Mouse (Mus musculus) heart, embryonic 11.5 days (tissue): ENCODE results near the gene Klhl29. TPM values are rescaled to one million over a fixed set of nuclear protein-coding genes. Genes with fewer than 3 reads are reported as not detected.

Experiments used
- ATAC-seq: fragments of 200-750 bp; cut with Nextera tagmentation; replicated peaks from 2 replicates; pipeline ENCODE4 v1.8.0; 2017; ENCODE audit warnings: moderate library complexity; ENCODE audit not compliant: insufficient number of reproducible peaks, low FRiP score, low TSS enrichment
- H3K27ac ChIP-seq: fragments of 300-500 bp; sonication (generic); 2 replicates; pipeline ENCODE4 v1.5.1; 2014; ENCODE audit warnings: mild to moderate bottlenecking, low read depth, low read length
- H3K27me3 ChIP-seq: fragments of 300-500 bp; sonication (generic); 2 replicates; pipeline ENCODE4 v1.6.1; 2014; ENCODE audit warnings: mild to moderate bottlenecking, low read length, mixed read lengths; ENCODE audit not compliant: control insufficient read depth, insufficient read depth
- H3K36me3 ChIP-seq: fragments of 300-500 bp; sonication (generic); 2 replicates; pipeline ENCODE4 v1.6.1; 2014; ENCODE audit warnings: mild to moderate bottlenecking, low read length, moderate library complexity, mixed read lengths; ENCODE audit not compliant: control insufficient read depth, insufficient read depth
- H3K4me1 ChIP-seq: fragments of 300-500 bp; sonication (generic); 2 replicates; pipeline ENCODE4 v1.6.1; 2014; ENCODE audit warnings: low read length; ENCODE audit not compliant: control insufficient read depth, insufficient read depth
- H3K4me2 ChIP-seq: fragments of 300-500 bp; sonication (generic); 2 replicates; pipeline ENCODE4 v1.6.1; 2014; ENCODE audit warnings: mild to moderate bottlenecking, moderate library complexity
- H3K4me3 ChIP-seq: fragments of 300-500 bp; sonication (generic); 2 replicates; pipeline ENCODE4 v1.5.1; 2014; ENCODE audit warnings: low read depth, low read length
- H3K9ac ChIP-seq: fragments of 300-500 bp; sonication (generic); 2 replicates; pipeline ENCODE4 v1.6.1; 2014; ENCODE audit warnings: mild to moderate bottlenecking, low read depth, low read length, moderate library complexity
- H3K9me3 ChIP-seq: fragments of 300-500 bp; sonication (generic); replicated peaks from 2 replicates; pipeline ENCODE4 v1.6.1; 2016; ENCODE audit warnings: low read length; ENCODE audit not compliant: control insufficient read depth
- WGBS: fragments of 180-500 bp; shearing (Covaris S2); extraction: QIAGEN DNeasy Blood & Tissue Kit; methylation state at CpG from one replicate; pipeline ENCODE4 v1.1.7; 2014; ENCODE audit not compliant: insufficient replicate concordance; 5-methylcytosine and 5-hydroxymethylcytosine counted together
- polyA plus RNA-seq: library from polyadenylated mRNA; unstranded; fragments of >200 nt; fragmentation: Nextera tagmentation; extraction: Ambion mirVana; gene quantifications from 2 replicates; pipeline ENCODE4 v1.2.1, GENCODE M21; 2014

Klhl29 gene
- polyA plus RNA-seq, 1 experiment from 2014 or later, result 0.67 TPM

DNA sequence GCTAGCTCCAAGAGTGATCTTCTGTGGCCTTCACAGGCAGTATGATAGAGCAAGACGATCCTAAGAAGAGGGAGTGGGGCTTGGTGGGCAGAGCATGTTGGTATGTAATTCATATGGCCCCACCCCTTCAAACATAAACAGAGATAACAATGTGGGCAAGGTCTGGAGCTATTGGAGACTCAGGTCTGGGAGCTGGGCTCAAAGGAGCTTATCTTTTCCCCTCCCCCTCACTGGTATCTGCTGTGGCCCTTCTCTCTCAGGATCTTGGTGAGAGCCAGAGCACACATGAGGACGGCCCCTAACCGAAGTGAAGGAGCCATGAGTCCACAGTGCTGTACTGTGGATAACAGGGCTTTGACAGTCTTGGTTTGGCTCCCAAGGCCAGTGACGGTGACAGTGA lies 108.7 kb downstream of the Klhl29 start:
- no peaks in the 10 kb centered on the region for H3K27me3 ChIP-seq
- no peaks in the 10 kb centered on the region for H3K9me3 ChIP-seq

DNA sequence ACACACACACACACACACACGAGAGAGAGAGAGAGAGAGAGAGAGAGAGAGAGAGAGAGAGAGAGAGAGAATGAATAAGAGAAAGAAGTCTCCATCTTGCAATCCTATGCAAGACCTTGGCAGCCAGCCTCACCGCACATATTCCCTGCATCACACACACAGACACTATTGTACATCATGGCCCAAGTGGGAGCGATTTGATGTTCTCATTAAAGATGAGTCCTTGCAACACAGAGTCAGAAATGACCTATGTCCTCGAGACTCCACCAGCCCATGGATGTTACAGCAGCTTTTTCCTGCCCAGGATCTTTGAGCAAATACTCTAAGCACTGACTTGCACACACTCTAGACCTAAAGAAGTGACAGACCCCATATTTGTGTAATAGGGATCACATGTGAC lies 114.0 kb downstream of the Klhl29 start:
- Histone ChIP-seq H3K9me3 (no peaks in the 10 kb centered on the region), H3K4me2 (no peak overlapping the region), H3K27ac (no peak overlapping the region), H3K27me3 (no peaks in the 10 kb centered on the region), H3K36me3 (no peaks in the 10 kb centered on the region), H3K9ac (no peak overlapping the region), H3K4me1 (peaks cover 8% of the 10 kb centered on the region), H3K4me3 (no peak overlapping the region)
- 69% methylated on average over 4 of the region's 4 CpGs for WGBS
- ATAC-seq, result no peak

More for the DNA sequence above, 108.7 kb downstream of the Klhl29 start:
- no peak overlapping the region; the same call in 1 of the 2 replicates for H3K27ac ChIP-seq
- no peak overlapping the region for H3K9ac ChIP-seq
- H3K4me1 ChIP-seq, result peaks cover 16% of the 10 kb centered on the region
- no peak overlapping the region for H3K4me2 ChIP-seq
- WGBS, result 27% methylated on average over 4 of the region's 4 CpGs
- no peaks in the 10 kb centered on the region for H3K36me3 ChIP-seq
- 0 out of 2 replicates have a peak, but pooled peaks have one; percentile 43 for ATAC-seq
- no peak overlapping the region for H3K4me3 ChIP-seq

DNA sequence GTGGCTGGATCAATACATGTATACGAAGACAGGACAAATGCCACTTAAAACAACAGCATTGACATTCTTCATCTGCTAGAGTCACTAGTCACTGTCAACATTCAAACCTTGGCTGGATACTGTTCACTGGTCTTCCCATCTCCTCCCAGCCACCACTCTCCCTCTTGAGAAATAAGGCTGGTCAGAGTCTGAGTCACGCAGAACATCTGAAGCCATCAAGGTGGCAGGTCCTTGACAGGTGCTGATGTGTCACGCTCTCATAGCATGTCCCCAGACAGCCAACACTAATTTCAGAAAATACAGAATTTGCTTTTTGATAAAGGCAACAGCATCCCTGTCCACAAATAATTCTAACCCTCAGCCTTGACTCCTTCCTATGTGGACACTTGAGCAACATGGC lies 116.7 kb downstream of the Klhl29 start:
- H3K4me1 ChIP-seq, result peaks cover 14% of the 10 kb centered on the region; the same call in 1 of the 2 replicates
- H3K4me3 ChIP-seq, result no peak overlapping the region
- ATAC-seq, result no peak
- H3K4me2 ChIP-seq, result no peak overlapping the region
- H3K27me3 ChIP-seq, result no peaks in the 10 kb centered on the region
- no peak overlapping the region for H3K9ac ChIP-seq
- WGBS, result 83% methylated on average over 3 of the region's 3 CpGs
- no peak overlapping the region for H3K27ac ChIP-seq
- no peaks in the 10 kb centered on the region for H3K36me3 ChIP-seq
- H3K9me3 ChIP-seq, result no peaks in the 10 kb centered on the region

DNA sequence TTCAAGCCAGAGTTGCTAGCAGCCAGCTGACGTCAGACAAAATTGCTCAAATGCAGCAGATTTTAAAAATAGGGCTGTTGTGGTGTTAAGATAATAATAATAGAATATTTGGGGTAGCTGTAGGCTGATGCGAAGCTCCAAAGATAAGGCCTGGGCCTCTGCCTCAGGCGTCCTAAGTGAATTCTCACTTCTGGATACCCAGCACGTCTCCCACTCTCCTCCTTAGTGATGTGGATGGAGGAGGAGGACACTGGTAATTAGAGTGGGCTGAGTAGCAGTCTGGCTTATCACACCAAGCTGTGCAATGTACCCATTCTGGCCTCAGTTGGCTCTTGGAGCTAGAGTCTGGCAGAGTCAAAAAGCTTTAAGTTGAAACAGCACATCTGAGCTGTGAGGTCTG lies 118.3 kb downstream of the Klhl29 start:
- peaks cover 14% of the 10 kb centered on the region; the same call in 1 of the 2 replicates for H3K4me1 ChIP-seq
- H3K4me2 ChIP-seq, result no peak overlapping the region
- H3K36me3 ChIP-seq, result no peaks in the 10 kb centered on the region
- 58% methylated on average over 4 of the region's 4 CpGs for WGBS
- ATAC-seq, result no peak
- no peaks in the 10 kb centered on the region for H3K9me3 ChIP-seq
- H3K27me3 ChIP-seq, result no peaks in the 10 kb centered on the region
- no peak overlapping the region for H3K4me3 ChIP-seq
- H3K27ac ChIP-seq, result no peak overlapping the region
- H3K9ac ChIP-seq, result no peak overlapping the region

DNA sequence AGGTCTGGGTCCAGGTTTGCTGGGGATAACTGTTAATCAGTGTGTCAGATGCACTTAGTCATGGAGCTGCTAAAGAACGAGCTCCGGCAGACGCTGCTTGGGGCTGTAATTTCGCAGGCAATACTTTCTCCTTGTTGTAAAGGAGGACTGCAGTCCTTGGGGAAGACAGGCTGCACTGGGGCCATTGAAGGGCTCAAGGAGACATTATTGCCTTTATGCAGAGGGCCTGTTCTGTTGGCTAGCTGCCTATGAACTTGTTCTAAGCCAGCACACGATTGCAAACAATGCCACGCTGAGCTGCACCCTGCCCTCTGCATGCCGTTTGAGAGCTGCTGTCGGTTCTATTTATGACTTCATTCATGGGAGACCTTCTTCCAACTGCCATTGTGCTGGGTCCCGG lies 120.4 kb downstream of the Klhl29 start:
- ATAC-seq, result no peak
- Histone ChIP-seq H3K4me2 (no peak overlapping the region), H3K27ac (no peak overlapping the region), H3K4me3 (no peak overlapping the region), H3K9me3 (no peaks in the 10 kb centered on the region), H3K27me3 (no peaks in the 10 kb centered on the region), H3K9ac (no peak overlapping the region), H3K36me3 (no peaks in the 10 kb centered on the region), H3K4me1 (peaks cover 12% of the 10 kb centered on the region)
- WGBS, result 58% methylated on average over 9 of the region's 9 CpGs

DNA sequence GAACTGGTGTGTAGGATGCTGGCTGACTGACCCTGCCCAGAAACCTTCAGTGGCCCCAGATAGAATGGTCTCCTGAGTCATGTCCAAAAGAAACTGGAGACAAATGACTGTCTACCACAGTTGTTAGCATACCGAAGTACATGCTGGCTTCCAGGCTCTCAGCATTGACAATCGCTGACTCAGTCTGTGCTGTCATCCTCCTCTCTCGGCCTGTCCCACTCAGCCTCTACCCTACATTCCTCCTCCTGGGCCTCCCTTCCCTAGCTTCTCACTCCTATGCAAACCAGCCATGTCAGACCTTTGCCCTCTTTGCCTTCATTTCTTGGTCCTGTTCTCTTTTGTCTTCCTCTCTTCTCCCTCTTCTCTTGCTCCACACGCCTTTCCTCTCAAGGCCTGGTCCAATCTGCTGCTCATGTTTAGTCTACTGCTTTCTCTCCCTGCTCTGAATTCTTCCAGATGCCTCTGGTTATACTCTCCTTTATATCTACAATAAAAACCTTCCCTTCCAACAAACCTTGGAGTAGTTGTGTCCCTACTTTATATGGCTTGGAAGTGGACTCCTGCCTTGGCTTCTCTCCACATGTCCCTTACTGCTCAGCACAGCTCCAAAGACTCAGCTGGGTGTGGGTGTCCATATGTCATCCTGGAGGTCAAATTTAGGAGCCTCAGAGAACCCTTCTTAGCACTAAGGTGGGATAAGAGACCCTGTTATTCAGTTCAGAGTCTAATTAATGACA lies 121.1 kb downstream of the Klhl29 start:
- peaks cover 10% of the 10 kb centered on the region for H3K4me1 ChIP-seq
- 79% methylated on average over 4 of the region's 4 CpGs for WGBS
- H3K27ac ChIP-seq, result no peak overlapping the region

DNA sequence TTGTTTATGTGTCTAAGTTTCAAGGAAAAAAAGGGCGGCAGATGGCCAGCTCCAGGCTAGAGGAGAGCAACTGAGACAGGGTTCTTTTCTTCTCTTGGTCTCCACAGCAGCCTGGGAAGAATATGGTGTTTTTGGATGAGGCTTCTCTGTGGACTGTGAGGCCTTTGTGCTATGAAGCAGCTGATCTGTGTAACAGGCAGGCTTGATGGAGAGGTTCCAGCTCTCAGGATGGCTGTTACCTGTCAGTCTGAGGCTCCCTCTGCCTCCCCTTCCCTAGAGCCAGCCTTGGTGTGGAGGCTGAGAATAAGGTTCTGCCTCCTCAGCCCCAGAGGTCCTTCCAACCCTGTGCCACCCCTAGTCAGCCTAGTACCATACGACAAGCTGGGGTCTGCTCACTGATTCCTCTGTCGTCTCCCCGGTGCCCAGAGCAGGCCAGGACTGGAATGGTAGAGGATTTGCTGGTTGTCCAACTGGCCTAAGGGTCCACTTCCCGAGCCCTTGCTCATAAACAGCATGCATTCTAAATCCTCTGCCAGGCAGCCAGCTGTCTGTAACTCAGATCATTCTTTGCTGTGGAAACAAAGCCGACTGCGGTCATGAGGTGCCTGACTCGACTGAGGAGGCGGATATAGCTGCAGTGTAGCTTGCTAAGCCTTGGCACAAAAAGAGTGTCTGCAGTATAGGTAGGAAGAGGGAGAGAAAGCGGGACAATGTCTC lies 122.0 kb downstream of the Klhl29 start:
- H3K4me2 ChIP-seq, result no peak overlapping the region
- H3K9me3 ChIP-seq, result no peaks in the 10 kb centered on the region
- no peak overlapping the region for H3K27ac ChIP-seq
- no peak overlapping the region for H3K4me3 ChIP-seq
- peaks cover 10% of the 10 kb centered on the region for H3K4me1 ChIP-seq
- no peaks in the 10 kb centered on the region for H3K27me3 ChIP-seq
- H3K36me3 ChIP-seq, result no peaks in the 10 kb centered on the region
- ATAC-seq, result no peak
- 79% methylated on average over 10 of the region's 10 CpGs for WGBS
- H3K9ac ChIP-seq, result no peak overlapping the region

More for the DNA sequence above, 121.1 kb downstream of the Klhl29 start:
- ATAC-seq, result no peak
- Histone ChIP-seq H3K4me3 (no peak overlapping the region), H3K27me3 (no peaks in the 10 kb centered on the region), H3K9ac (no peak overlapping the region), H3K9me3 (no peaks in the 10 kb centered on the region), H3K36me3 (no peaks in the 10 kb centered on the region), H3K4me2 (no peak overlapping the region)

DNA sequence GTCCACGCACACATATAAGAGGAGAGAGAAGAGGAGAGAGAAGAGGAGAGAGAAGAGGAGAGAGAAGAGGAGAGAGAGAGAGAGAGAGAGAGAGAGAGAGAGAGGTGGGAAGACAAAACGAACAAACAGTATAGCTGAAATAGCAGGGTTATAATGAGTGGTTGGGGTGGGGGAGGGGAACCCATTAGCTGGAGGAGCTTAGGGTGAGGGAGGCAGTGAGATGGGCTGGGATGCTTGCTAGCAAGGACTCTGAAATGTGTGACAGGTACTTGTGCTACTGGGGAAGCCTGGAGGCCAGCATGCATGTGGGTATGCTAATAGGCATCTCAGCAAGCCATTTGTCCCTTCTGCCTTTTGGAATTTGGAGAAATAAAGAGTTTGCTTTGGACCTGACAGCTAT lies 122.9 kb downstream of the Klhl29 start:
- H3K9me3 ChIP-seq, result no peaks in the 10 kb centered on the region
- H3K4me2 ChIP-seq, result no peak overlapping the region
- no peak overlapping the region for H3K4me3 ChIP-seq
- 61% methylated on average over 2 of the region's 2 CpGs for WGBS
- H3K27me3 ChIP-seq, result no peaks in the 10 kb centered on the region
- H3K4me1 ChIP-seq, result peaks cover 15% of the 10 kb centered on the region
- H3K9ac ChIP-seq, result 0 out of 2 replicates have a peak overlapping the region, but pooled peaks have one; percentile 22
- ATAC-seq, result no peak
- H3K36me3 ChIP-seq, result no peaks in the 10 kb centered on the region
- H3K27ac ChIP-seq, result no peak overlapping the region
